Mouse (Mus musculus): ENCODE measurements around the gene Kif3b.
"Not testable (repeated sequence)": the region's sequence is repeated elsewhere in the genome, so short reads cannot be mapped to it uniquely, and the experiment has no call there.

The Kif3b gene

GRCm38 (mm10) chr2:153290938-153291928, at the start of gene Kif3b:
Gene Kif3b (plus strand): TSS chr2:153291413.
- peak; percentile 86 for DNase-seq

DNA sequence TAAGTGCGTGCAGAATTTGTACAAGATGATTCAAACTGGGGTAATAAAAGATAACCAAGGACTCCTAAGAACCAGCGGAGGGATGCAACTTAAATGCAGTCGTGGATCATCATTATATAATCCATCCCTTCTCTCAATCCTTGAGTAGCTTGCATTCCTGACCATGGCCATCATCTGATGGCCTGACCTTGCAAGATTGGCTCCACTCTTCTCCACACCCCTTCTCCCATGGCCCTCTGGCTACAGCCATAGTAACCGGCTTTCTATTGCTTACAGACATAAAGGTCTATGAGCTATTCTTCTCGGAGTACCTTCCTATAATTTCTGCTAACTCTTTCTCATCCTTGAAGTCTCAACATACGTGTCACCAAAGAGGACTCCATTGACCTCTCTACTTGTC, 49.1 kb upstream of the Kif3b start:
- no peak for DNase-seq

DNA sequence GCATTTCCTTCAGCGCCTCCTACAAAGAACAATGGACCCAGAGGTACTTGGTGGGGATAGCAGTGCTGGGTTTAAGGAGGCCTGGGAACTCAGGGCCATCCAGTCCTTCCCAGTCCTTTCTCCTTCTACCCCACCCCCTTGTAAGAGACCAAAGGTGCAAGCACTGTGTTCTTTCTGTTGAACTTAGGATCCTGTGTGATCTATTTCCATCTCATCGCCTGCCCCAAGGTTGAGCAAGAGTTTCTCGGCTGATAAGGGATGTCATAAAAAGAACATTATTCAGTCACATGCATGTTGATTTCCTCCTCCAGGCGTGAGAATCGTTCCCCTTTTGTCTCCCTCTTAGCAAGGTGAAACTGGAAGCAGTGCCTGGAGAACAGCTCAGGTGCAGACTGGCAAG, 41.5 kb upstream of the Kif3b start:
- DNase-seq, result no peak

- no peak for DNase-seq
Observed at GRCm38 (mm10) chr2:153256604-153257003, 34.6 kb upstream of the Kif3b start.

DNA sequence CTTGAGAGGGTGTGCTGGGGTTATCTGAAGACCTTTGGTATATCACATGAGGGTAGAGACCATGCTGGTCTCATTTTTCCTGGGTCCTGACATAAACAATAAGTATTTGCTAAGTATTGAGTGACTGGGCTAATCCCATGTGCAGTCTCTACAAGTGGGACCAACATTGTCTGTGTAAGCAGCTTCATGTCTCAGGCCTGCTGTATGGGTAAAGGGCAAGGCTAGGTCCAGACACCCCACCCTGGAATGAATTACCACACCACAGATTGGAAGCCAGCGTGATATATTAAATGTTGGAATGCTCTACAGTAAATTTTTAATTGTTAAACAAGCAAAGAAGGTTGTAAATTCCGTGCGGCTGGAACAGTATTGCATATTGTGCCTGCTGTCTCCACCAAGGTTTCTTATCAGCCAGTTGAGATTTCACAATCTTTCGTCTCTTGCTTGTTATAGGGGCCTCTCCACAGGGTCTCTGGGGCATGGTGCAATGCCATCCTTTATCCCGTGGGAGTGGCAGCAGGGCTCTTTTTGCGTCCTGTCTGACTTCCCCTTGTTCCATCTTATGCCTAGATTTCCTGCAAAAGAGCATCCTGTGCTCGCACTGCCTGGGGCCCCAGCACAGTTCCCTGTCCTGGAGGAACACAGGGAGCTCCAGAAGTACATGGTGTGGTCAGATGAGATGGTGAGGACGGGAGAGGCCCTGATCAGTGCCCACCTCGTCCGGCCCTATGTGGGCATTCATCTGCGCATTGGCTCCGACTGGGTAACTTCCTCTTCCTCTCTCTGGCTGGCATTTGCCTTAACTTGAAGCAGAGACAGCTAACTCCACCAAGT, 32.0 kb upstream of the Kif3b start:
- DNase-seq, result no peak

GRCm38 (mm10) chr2:153259864-153260674, 31.1 kb upstream of the Kif3b start:
- no peak for DNase-seq

DNA sequence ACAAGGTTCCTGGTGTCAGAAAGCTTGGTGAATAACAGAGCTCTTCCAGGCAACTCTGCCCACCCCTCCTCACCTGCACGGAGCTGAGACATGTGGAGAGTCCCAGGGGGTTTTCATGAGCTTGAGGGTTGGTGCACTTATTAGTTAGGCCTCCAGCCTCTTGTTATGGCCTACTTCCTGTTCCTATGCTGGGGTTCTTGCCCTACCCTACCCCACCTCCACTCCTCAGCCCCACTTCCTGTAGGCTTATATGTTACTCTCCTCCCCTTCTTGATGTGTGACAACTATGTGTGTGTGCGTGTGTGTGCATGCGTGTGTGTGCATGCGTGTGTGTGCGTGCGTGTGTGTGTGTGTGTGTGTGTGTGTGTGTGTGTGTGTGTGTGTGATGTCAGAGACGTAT, 28.2 kb upstream of the Kif3b start:
- DNase-seq, result no peak

DNA sequence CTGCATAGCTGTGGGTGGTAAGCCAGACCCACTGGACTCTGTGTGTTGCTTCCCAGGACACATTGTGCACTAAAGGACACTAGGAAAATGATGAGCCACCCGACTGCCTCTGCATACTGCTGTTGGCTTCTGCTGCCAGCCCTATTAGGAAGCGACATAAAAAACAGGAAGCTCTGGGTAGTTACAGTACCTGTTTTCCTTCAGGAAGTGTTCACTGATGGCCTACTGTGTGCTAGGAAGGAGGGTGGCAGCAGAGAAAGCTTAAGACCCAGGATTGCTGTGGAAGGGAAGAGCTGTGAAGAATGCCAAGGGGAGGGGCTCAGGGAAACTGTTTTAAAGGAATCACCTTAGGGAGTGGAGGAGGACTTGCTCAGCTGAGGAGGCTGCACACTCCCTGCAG, 23.9 kb upstream of the Kif3b start:
- DNase-seq, result no peak

GRCm38 (mm10) chr2:153270231-153270915, 20.8 kb upstream of the Kif3b start:
- DNase-seq, result not testable (repeated sequence)

GRCm38 (mm10) chr2:153274200-153274918, 16.9 kb upstream of the Kif3b start:
- DNase-seq, result not testable (repeated sequence)

- DNase-seq, result no peak
Observed at GRCm38 (mm10) chr2:153274919-153275247, 16.3 kb upstream of the Kif3b start.

- not testable (repeated sequence) for DNase-seq
Observed at GRCm38 (mm10) chr2:153275577-153275976, 15.6 kb upstream of the Kif3b start.

DNA sequence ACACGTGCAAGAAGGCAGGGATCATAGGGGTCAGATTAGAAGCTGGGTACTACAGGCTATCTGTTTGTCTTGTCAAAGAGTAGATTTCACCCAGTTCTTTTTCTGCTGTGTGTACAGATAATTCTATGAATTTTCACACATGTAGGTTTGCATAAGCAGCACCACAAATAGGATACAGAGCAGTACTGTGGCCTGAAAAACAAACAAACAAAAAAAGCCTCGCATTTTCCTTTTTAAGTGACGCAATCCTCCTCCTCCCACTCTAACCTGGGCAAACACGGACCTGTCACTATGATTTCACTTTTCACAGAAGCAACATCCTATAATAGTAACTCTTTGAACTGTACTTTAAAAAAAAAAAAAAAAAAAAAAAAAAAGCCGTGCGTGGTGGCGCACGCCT, 14.8 kb upstream of the Kif3b start:
- no peak for DNase-seq

DNA sequence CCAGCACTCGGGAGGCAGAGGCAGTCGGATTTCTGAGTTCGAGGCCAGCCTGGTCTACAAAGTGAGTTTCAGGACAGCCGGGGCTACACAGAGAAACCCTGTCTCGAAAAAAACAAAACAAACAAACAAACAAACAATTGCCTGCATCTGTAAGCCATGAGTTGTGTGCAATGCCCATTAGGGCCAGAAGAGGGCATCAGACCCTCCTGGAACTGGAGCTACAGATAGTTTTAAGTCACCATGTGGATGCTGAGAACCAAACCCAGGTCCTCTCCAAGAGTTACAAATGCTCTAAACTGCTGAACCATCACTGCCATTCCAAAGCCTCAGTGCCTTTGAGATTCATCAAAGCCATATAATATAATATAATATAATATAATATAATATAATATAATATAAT, 14.4 kb upstream of the Kif3b start:
- DNase-seq, result not testable (repeated sequence)

GRCm38 (mm10) chr2:153278357-153278756, 12.9 kb upstream of the Kif3b start:
- no peak for DNase-seq

DNA sequence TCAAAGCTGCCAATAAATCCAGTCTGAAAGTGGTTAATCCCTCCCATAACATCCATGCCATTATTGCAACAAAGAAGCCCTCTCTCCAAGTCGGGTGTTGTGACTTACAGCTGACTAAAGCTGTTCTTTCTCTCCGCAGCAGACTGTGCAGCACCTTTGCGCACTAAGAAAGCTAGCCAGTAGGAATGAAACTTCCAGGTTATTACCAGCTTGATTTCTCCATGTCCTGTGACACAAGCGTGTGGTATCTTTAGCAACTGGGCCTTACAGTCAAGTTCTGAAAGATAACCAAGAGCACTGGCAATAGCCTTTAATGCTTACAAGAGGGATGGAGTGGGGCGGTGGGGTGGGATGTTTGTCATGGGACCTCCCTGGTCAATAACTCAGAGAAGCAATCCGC, 7.3 kb upstream of the Kif3b start:
- DNase-seq, result no peak

DNA sequence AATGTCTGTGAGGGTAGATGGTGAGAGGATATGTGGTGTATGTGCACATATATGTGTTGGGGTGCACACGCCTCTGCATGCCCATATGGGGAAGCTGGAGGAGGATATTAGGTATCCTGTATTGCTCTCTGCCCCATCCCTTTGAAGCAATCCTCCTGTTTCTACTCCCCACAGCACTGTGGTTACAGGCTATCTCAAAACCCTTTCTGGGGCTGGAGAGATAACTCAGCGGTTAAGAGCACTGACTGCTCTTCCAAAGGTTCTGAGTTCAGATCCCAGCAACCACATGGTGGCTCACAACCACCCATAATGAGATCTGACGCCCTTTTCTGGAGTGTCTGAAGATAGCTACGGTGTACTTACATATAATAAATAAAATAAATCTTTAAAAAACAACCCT, 4.7 kb upstream of the Kif3b start:
- DNase-seq, result no peak

DNA sequence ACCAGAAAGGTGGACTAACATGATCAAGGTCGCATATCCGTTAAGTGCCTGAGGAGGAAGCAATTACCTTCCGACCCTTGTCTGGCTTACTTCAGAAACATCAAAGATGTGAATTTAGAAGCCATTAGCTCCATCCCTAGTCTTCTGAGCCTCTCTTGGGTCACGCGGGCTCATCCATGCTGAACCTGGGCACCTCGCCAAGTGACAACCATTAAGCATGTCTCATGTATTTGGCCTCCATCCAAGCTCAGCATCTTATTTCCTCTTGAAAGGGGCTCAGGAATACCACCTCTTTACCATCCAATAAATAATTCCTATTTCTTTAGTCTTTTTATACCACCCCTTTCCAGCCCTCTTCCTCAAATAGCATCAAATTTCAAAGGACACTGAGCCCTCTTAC, 3.4 kb upstream of the Kif3b start:
- no peak for DNase-seq

- no peak for DNase-seq
Observed at GRCm38 (mm10) chr2:153292305-153292861, 1.2 kb downstream of the Kif3b start.

DNA sequence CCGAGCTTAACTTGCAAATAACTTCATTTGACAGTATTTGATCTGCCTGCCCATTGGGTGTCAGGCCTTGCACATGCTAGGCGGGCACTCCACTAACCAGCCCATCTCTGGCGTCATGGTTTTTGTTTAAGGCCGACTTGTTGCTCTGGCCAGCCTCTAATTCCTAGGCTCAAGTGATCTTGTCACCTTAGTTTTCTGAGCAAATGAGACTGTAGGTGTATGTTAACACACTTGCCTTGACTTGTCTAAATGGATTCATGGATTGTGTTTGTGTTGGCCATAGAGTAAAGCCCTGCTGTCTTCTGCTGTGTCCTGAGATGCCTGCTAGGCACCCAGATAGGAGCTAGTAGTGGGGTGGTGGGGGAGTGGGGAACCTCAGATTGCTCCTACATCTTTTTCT, 4.0 kb downstream of the Kif3b start:
- DNase-seq, result no peak

- no peak for DNase-seq
Observed at GRCm38 (mm10) chr2:153297771-153298170, 6.6 kb downstream of the Kif3b start.

Measured in kidney, adult 11 months (tissue).